In genomic region chr10:86270254-86270653, GRCm38 (mm10) we compare ENCODE assay signal across 15 mouse cellular contexts. TPM values are rescaled to one million over a fixed set of nuclear protein-coding genes. Genes with fewer than 3 reads are reported as not detected.
DNase-seq lines count a peak whose midpoint lies in the region; ATAC-seq and TF ChIP-seq lines count a peak whose summit lies in the region.
"Had no signal": no experiment of that assay in that cellular context is flagged by ENCODE, and none has a peak within 500 bp of the region (broad histone marks: within the 10 kb centered on the region; RNA-seq: fewer than 3 reads in every experiment).

No protein-coding gene starts in this region.

- H3K36me3 ChIP-seq in heart, postnatal 0 days (replicated peaks; ENCODE audit: control insufficient read depth, insufficient read depth, low read length) = no peaks in the 10 kb centered on the region
- no peaks in the 10 kb centered on the region for H3K36me3 ChIP-seq in lung, embryonic 16.5 days (ENCODE audit: control insufficient read depth, insufficient read depth, low read length)
- H3K36me3 ChIP-seq: limb, embryonic 15.5 days; lung, embryonic 15.5 days had no signal

- H3K4me3 ChIP-seq in heart, postnatal 0 days (ENCODE audit: low read depth, low read length) = no peak overlapping the region
- no peak overlapping the region for H3K4me3 ChIP-seq in lung, embryonic 16.5 days (ENCODE audit: low read length)
- H3K4me3 ChIP-seq: limb, embryonic 15.5 days; lung, embryonic 15.5 days had no signal

- no peak for ATAC-seq in heart, postnatal 0 days (ENCODE audit: insufficient read depth, low read depth)
- ATAC-seq in lung, embryonic 16.5 days (ENCODE audit: low read depth) = no peak; the same call in 1 of the 2 replicates
- ATAC-seq: forebrain, embryonic 16.5 days; intestine, embryonic 16.5 days had no signal

- H3K9ac ChIP-seq in heart, postnatal 0 days (replicated peaks; ENCODE audit: low read depth, low read length) = no peak overlapping the region
- H3K9ac ChIP-seq in lung, embryonic 16.5 days (ENCODE audit: low read length) = no peak overlapping the region
- H3K9ac ChIP-seq: hindbrain, embryonic 14.5 days; limb, embryonic 15.5 days; lung, embryonic 15.5 days had no signal

- no peak for TF ChIP-seq CTCF in heart, postnatal 0 days (IDR thresholded peaks at IDR 0.05; ENCODE audit: low read depth)

- H3K4me1 ChIP-seq in heart, postnatal 0 days (ENCODE audit: control insufficient read depth, insufficient read depth) = no peaks in the 10 kb centered on the region
- peaks cover 4% of the 10 kb centered on the region for H3K4me1 ChIP-seq in lung, embryonic 16.5 days (replicated peaks; ENCODE audit: control insufficient read depth, insufficient read depth, low read length)

- no peaks in the 10 kb centered on the region for H3K9me3 ChIP-seq in heart, postnatal 0 days (replicated peaks; ENCODE audit: control insufficient read depth, low read length)
- no peaks in the 10 kb centered on the region for H3K9me3 ChIP-seq in lung, embryonic 16.5 days (ENCODE audit: control insufficient read depth, low read length)
- H3K9me3 ChIP-seq: limb, embryonic 15.5 days; lung, embryonic 15.5 days had no signal

- peak; percentile 31 for DNase-seq in gastrocnemius, adult 18-20 months (ENCODE audit: low spot score)
- no peak for DNase-seq in gastrocnemius, postnatal 14 days
- DNase-seq in heart, postnatal 0 days (ENCODE audit: low spot score) = peak; percentile 19
- DNase-seq in heart, postnatal 14 days = no peak
- no peak for DNase-seq in lung, postnatal 10 days
- DNase-seq in skeletal muscle tissue, adult 2 months (ENCODE audit: low read depth, low spot score) = peak; percentile 61
- no peak for DNase-seq in layer of hippocampus, adult 8-10 months (ENCODE audit: low spot score in 2 of 2)
- DNase-seq: cerebellum, postnatal 25 days; midbrain, embryonic 14.5 days had no signal

- no peaks in the 10 kb centered on the region for H3K27me3 ChIP-seq in heart, postnatal 0 days (ENCODE audit: control insufficient read depth, insufficient read depth, low read length)
- no peaks in the 10 kb centered on the region for H3K27me3 ChIP-seq in lung, embryonic 16.5 days (ENCODE audit: control insufficient read depth, insufficient read depth, low read depth, low read length)
- H3K27me3 ChIP-seq: limb, embryonic 15.5 days; lung, embryonic 15.5 days had no signal

- TF ChIP-seq EP300 in heart, postnatal 0 days (IDR thresholded peaks at IDR 0.05; ENCODE audit: low read depth) = no peak

- intact Hi-C loops in gastrocnemius, postnatal 14 days (cut with DNase I; ENCODE audit: low total_unique reads) = no loop called here
- intact Hi-C loops in heart, postnatal 14 days (cut with DNase I) = no loop called here

- H3K4me2 ChIP-seq in heart, postnatal 0 days (ENCODE audit: low read depth, low read length) = no peak overlapping the region
- H3K4me2 ChIP-seq in lung, embryonic 16.5 days (ENCODE audit: low read depth, low read length) = no peak overlapping the region
- H3K4me2 ChIP-seq: hindbrain, embryonic 14.5 days; limb, embryonic 15.5 days; lung, embryonic 15.5 days had no signal

- 25% methylated on average over 3 of the region's 3 CpGs for WGBS in heart, postnatal 0 days
- 34% methylated on average over 3 of the region's 3 CpGs for WGBS in lung, embryonic 16.5 days

- H3K27ac ChIP-seq in heart, postnatal 0 days (ENCODE audit: low read depth) = no peak overlapping the region; the same call in 1 of the 2 replicates
- 0 out of 2 replicates have a peak overlapping the region, but pooled peaks have one; percentile 24 for H3K27ac ChIP-seq in lung, embryonic 16.5 days (ENCODE audit: low read length)
- H3K27ac ChIP-seq: hindbrain, embryonic 14.5 days; limb, embryonic 15.5 days; lung, embryonic 15.5 days had no signal

RNA-seq across cellular contexts. Expression of gene Timp3, which starts 29.9 kb away (rescaled TPM):
- total RNA-seq in gastrocnemius, adult 18-20 months (2021) = 10 to 100 TPM; 59.2 to 63.2 TPM
- 10 to 100 TPM; 80.1 to 91.6 TPM for total RNA-seq in gastrocnemius, postnatal 14 days (2021)
- total RNA-seq in heart, postnatal 0 days (2014; rRNA removed; ENCODE audit: low replicate concordance) = 164 and 257 TPM in 2 replicates
- polyA plus RNA-seq in heart, postnatal 0 days (2015; fragmentation: Nextera tagmentation; extraction: Ambion mirVana) = 57.0 and 66.0 TPM in 2 replicates
- total RNA-seq in heart, postnatal 14 days (2021) = 100 to 1,000 TPM; 163 to 172 TPM
- 90.5 and 107 TPM in 2 replicates for polyA plus RNA-seq in lung, embryonic 16.5 days (2015; fragmentation: Nextera tagmentation; extraction: Ambion mirVana)
- 10 to 100 TPM; 65.5 to 73.4 (median 69.4) TPM for total RNA-seq in layer of hippocampus, adult 8-10 months (2022)

Comparison
In these comparisons a context has a peak if more than half of its experiments do, and no peak if none do; other contexts are left out.
1. DNase-seq: peak in gastrocnemius, adult 18-20 months (single experiment), heart, postnatal 0 days (single experiment) and skeletal muscle tissue, adult 2 months (single experiment); none in gastrocnemius, postnatal 14 days (single experiment), heart, postnatal 14 days (0 of 2), lung, postnatal 10 days (single experiment) and layer of hippocampus, adult 8-10 months (0 of 2).